Mouse (Mus musculus) cerebellum, postnatal 14 days (tissue): Measurements from ENCODE around the gene Mmd.

Experiments
- DNase-seq, 2 experiments: peaks; one replicate each; pipeline ENCODE4 v3.0.0; 2021; ENCODE audit warnings: mixed read lengths in 2 of 2

The Mmd gene

DNA sequence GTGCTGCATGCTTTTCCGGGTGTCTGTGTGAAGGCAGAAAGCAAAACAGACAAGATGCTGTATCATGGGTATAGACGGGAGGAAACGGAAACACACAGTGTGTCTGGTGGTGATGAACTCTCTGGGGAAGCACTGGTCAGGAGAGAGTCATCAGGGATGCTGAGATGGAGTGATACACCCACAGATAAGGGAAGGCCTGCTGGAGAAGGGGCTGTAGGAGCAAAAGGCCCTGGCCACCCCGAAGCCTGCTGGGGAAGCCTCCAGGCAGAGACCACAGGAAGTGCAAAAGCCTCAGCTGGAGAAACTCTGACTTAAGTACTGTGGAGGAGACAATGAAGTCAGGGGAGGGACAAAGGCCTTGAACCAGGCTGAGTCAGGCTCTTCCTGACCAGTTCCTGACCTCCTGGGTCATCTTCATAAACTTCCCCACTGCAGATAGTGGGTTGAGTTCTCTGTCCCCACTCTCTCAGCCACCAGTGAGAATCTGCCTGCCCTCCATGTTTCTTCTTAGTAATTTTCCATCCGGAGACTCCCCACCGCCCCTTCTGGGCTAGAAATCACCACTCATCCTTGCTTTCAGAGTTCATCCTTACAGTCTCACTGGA is 37.4 kb downstream of the Mmd start:
- DNase-seq: no peak

DNA sequence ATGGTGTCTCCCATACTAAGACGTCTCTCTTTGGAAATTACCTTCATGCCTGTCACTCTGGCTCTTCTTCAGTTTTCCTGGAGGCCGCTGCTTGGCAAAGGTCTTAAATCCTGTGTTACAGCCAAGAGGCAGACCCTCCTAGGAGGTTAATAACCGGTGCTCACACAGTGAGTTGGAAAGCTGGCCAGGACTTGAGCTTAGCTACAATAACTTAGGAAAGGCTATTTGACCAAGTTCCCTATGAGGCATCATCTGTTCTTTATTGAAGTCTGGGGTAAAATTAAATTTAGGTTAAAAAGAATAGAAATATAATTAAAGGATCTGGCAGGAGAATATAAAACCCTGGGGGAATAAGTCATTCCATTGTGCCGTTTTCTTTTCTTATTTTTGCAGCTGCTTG is 41.9 kb downstream of the Mmd start:
- peak; percentile 33 to 60 for DNase-seq

DNA sequence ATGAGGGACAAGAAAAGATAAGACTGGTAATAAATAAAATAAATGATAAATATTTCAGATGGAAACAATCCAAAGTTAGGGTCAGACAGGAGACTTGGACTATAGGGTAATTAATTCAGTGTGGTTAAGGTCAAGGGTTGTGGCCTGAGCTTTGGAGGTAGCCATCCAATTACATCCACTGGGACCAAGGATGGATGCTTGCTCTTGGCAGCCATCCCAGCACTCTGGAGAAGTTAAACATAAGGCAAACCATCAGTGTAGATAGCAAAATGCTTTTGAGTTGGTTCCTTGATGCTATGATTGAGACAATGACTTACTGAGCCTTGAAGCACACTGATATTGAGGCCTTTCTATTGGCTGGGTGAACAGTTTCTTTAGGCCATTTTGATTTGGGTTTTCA is 43.5 kb downstream of the Mmd start:
- peak in 1 of 2 experiments; percentile 14 for DNase-seq

DNA sequence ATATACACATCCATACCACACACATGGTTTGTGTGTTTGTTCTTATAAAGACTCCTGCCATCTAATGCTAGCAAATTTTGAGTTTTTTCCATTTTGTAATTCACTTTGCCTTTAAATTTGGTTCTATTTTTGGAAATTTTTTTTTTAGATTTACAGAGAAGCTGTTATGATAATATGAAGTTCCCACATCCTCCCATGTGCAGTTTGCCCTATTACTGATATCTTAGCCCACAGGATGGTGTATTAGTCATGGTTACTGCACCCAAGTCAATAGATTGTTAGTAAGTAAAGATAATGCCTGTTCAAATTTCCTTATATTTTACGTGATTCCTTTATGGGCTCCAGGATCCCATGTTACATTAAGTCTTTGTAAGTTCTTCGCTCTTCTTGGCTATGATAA is 45.4 kb downstream of the Mmd start:
- DNase-seq: no peak

DNA sequence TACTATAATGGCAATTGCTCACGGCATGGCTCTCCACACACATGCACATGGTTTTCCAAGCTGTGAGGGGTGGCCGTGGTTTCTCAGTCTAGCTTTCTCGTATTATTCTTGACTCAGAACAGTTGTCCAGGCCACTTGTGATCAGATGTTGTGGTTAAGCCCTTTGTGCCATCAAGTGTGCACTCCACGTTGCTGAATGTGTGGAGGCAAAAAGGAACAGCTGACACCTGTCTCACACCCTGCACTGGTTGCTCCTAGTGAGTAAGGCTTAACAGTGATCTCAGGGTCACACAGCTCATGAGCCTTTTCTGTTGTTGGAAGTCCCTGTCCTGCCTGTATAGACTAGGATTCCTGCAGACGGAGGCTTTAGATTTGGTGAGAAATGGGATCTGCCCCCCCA is 56.8 kb downstream of the Mmd start:
- no peak for DNase-seq

DNA sequence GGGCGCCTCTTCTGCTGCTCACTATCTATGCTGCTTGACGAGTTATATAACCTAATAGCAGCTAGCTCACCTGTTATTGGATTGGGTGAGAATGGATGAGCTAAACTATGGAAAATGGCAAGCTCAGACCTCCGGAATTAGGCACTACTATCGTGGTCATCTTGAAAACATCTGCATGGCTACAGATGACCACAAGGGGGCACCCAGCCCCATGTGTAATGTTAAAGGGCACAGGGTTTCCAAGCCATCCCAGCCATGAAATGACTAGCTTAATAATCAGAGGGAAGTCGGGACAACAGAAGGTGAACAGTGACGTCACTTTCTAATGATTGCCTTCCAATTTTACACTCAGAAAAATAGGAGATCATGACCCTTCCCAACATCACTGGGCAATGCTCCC is 57.7 kb downstream of the Mmd start:
- DNase-seq: peak; percentile 73 to 78

DNA sequence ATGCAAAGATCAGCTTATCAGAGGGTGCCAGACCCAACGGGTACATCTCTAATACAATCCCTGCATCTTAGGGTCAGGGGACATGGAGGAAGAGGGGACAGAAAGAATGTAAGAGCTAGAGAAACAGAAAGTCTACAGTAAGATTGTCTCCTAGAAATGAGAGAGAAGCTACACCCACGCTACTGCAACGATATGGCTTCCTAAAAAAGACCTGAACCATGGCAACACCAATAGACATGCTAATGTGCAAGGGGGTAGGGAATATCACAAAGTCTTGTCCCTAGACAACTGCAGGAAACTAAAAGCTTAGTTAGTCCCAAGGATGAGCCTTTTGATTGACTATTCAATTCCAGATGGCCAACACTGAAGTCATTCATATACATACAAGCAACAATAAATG is 65.3 kb downstream of the Mmd start:
- DNase-seq: no peak

DNA sequence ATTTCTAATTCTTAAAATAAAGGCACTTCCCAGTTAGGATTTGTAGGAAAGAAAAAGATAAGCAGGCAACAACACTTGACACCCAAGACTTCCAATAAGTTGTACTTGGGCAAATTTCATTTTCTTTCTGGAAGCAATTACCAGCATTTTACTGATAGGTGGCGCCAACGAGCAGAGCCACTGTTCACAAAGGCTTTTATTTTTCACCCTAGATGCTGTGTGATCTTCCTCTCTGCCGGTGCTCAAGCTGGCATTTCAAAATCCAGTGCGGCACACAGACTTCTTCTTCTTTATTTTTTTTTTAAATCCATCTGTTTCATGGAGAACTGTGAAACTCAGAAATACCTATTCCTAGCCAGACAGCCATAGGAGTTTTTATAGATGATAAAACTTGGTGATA is 68.2 kb downstream of the Mmd start:
- peak; percentile 75 to 76 for DNase-seq

DNA sequence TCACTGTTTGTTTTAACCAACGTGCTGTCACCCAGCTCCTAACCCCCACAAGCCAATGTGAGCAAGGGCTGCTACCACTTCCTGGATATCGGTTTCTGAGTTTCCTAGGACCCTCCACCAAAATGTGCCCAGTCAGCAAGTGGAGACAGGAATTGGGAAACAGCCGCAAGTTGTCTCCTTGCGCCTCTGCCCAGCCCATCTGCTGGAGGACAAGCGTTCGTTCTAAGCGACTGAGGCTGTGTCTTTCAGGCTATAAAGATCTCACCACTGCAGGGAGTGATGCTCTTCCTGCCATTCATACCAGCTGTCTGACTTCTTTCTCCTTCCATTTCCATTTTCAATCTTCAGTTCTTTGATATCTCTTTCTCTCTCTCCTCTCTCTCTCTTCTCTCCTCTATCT is 71.7 kb downstream of the Mmd start:
- DNase-seq: no peak

DNA sequence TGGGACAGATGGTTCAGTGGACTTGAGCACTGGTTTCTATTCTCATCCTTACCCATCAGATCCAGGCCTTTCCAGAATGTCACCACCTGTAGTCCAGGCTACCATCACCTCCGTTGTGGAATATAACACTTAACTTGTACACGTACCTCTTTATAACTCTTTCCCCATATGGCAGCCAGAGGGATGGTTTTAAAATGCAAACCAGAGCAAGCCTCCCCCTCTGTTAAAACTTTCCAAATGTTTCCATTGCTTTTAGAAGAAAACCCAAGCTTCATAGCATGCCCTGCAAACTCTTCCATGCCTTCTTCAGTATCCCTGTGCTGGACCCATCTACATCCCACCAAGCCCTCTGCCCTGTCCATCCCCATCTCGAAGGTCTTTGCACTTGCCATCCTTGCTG is 75.3 kb downstream of the Mmd start:
- DNase-seq: no peak

DNA sequence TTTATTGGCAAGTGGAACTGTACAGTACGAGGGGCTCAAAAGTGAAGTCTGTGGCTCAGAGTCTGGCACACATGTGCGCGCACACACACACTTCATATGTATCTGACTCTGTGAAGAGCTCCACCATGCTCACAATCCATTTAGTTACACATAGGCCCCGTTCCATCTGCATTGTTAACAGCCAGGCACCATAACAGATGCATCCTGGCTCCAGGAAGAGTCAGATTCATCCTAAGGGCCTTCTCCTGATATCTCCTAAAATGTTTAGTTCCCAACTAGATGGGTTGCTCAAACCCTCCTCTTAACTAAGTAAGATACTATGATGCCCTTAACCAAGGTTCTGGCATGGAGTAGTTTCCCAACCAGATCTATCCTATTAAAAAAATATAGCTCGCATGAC is 76.9 kb downstream of the Mmd start:
- no peak for DNase-seq

DNA sequence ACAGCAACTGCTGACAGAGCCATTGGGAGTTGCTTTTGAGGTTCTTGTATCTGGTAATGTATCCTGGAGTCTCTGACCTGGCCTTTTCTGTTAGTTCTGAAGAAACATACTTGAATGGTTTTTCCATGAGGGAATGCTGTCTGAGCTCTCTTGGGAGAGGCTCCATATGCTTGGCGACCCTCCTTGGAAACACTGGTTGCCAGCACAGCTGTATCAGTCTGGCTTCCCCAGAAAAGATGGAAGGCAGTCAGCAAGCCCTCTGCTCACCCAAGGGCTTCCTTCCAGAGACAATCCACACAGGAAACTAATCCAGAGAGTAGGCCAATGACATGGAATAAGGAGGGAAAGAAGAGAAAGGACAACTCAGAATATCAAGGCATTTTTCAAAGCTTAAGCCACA is 77.6 kb downstream of the Mmd start:
- no peak for DNase-seq
